Mouse (Mus musculus) heart, embryonic 15.5 days (tissue): Measurements from ENCODE around the gene S1pr4. TPM values are rescaled to one million over a fixed set of nuclear protein-coding genes. Genes with fewer than 3 reads are reported as not detected.
A peak's percentile ranks its signal among the peaks of the same experiment; 100 is the strongest.

ENCODE experiments used
- ATAC-seq: fragments of 200-750 bp; cut with Nextera tagmentation; replicated peaks from 2 replicates; pipeline ENCODE4 v1.8.0; 2017; ENCODE audit warnings: low read depth, moderate TSS enrichment; ENCODE audit not compliant: insufficient number of reproducible peaks, insufficient read depth, low FRiP score
- H3K27ac ChIP-seq: fragments of 300-500 bp; sonication (generic); 2 replicates; pipeline ENCODE4 v1.5.1; 2015; ENCODE audit warnings: mild to moderate bottlenecking, inconsistent platforms
- H3K27me3 ChIP-seq: fragments of 300-500 bp; sonication (generic); 2 replicates; pipeline ENCODE4 v1.6.1; 2015; ENCODE audit warnings: inconsistent platforms
- H3K36me3 ChIP-seq: fragments of 300-500 bp; sonication (generic); 2 replicates; pipeline ENCODE4 v1.6.1; 2015; ENCODE audit warnings: mild to moderate bottlenecking, inconsistent platforms
- H3K4me1 ChIP-seq: fragments of 300-500 bp; sonication (generic); replicated peaks from 2 replicates; pipeline ENCODE4 v1.6.1; 2015; ENCODE audit warnings: inconsistent platforms
- H3K4me2 ChIP-seq: fragments of 300-500 bp; sonication (generic); 2 replicates; pipeline ENCODE4 v1.6.1; 2015; ENCODE audit warnings: inconsistent platforms, mild to moderate bottlenecking, moderate library complexity
- H3K4me3 ChIP-seq: fragments of 300-500 bp; sonication (generic); 2 replicates; pipeline ENCODE4 v1.5.1; 2015; ENCODE audit warnings: mild to moderate bottlenecking, inconsistent platforms
- H3K9ac ChIP-seq: fragments of 300-500 bp; sonication (generic); 2 replicates; pipeline ENCODE4 v1.6.1; 2015; ENCODE audit warnings: mild to moderate bottlenecking, inconsistent platforms
- H3K9me3 ChIP-seq: fragments of 300-500 bp; sonication (generic); replicated peaks from 2 replicates; pipeline ENCODE4 v1.6.1; 2016; ENCODE audit warnings: inconsistent platforms
- WGBS: fragments of 180-500 bp; shearing (Covaris S2); methylation state at CpG from one replicate; pipeline ENCODE4 v1.1.7; 2015; ENCODE audit warnings: mixed read lengths; 5-methylcytosine and 5-hydroxymethylcytosine counted together
- polyA plus RNA-seq: library from polyadenylated mRNA; unstranded; fragments of >200 nt; fragmentation: Nextera tagmentation; extraction: Ambion mirVana; gene quantifications from 2 replicates; pipeline ENCODE4 v1.2.1, GENCODE M21; 2015

The S1pr4 gene
- polyA plus RNA-seq, 1 experiment from 2014 or later: 0.47 TPM

GRCm38 (mm10) chr10:81462415-81462804 is 37.5 kb downstream of the S1pr4 start:
- Histone ChIP-seq H3K4me3 (no peak overlapping the region), H3K9me3 (no peaks in the 10 kb centered on the region), H3K27me3 (peaks cover 97% of the 10 kb centered on the region), H3K4me1 (peaks cover 15% of the 10 kb centered on the region), H3K9ac (no peak overlapping the region), H3K36me3 (no peaks in the 10 kb centered on the region), H3K4me2 (no peak overlapping the region), H3K27ac (no peak overlapping the region)
- WGBS: 35% methylated on average over 7 of the region's 7 CpGs
- no peak for ATAC-seq

DNA sequence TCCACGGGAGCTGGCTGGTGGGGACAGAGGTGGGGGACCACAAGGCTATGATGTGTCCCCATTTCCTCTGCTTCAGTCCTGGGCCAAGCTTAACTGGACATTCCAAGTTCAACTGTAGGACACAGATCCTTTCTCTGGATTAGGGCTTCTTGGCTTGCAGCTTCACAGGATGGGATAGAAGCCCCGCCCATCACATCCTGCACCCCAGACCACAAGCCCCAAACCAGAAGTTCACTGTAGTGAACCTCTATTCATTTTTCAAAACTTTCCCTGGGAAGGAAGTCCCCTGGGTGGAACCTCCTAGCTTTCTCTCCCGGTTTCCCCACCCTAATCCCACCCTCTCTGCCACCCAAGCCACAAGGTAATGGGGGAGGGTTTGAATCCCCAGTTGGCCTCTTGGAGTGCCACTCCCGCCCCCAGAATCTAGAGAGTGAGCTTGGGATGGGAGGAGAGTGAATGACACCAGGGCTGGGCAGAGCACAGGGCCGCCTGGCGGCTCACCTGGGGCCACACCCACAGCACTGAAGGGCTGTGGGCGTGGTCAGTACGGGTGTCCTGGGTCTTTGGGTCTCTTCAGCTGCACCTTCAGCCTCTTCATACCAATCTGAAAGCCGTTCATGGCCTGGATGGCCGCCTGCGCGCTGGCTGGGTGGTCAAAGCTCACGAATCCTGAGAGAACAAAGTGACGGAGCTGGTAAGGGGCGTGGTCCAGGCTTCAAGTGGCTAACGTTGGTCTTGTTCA is 38.1 kb downstream of the S1pr4 start:
- H3K9ac ChIP-seq: no peak overlapping the region
- 5% methylated on average over 16 of the region's 16 CpGs for WGBS
- H3K4me1 ChIP-seq: peaks cover 15% of the 10 kb centered on the region
- no peak overlapping the region for H3K4me2 ChIP-seq
- no peak overlapping the region for H3K27ac ChIP-seq
- no peak overlapping the region for H3K4me3 ChIP-seq
- ATAC-seq: no peak
- peaks cover 97% of the 10 kb centered on the region for H3K27me3 ChIP-seq
- no peaks in the 10 kb centered on the region for H3K36me3 ChIP-seq
- no peaks in the 10 kb centered on the region for H3K9me3 ChIP-seq

- 41% methylated on average over 11 of the region's 11 CpGs for WGBS
- peaks cover 15% of the 10 kb centered on the region for H3K4me1 ChIP-seq
Observed at GRCm38 (mm10) chr10:81460951-81461350, 39.0 kb downstream of the S1pr4 start.

DNA sequence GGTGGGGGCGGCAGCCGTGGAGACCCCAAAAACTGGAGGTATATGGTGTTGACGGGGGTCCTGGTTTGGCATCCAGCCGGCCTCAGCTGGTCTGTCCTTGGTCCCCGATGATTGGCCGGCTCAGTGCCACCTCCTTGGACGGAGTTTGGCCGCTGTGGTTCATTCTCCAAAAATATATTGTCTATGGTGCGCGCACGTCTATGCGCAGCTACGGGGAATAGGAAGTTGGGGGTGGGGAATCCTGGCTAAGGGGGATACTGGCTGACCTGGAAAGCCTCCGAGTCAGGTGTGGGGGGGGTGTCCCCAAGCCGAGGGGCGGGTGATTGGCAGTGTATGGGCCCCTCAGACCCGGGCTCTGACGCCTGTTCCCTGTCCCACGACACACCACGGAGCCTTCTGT is 39.5 kb downstream of the S1pr4 start:
- no peak for ATAC-seq
- H3K4me2 ChIP-seq: peak overlapping the region; percentile 18; the same call in 1 of the 2 replicates
- peaks cover 15% of the 10 kb centered on the region for H3K4me1 ChIP-seq
- H3K27ac ChIP-seq: no peak overlapping the region
- 0 out of 2 replicates have a peak overlapping the region, but pooled peaks have one; percentile 4 for H3K4me3 ChIP-seq
- H3K27me3 ChIP-seq: peaks cover 97% of the 10 kb centered on the region
- H3K9me3 ChIP-seq: no peaks in the 10 kb centered on the region
- H3K9ac ChIP-seq: no peak overlapping the region
- WGBS: 20% methylated on average over 20 of the region's 20 CpGs
- no peaks in the 10 kb centered on the region for H3K36me3 ChIP-seq

More at GRCm38 (mm10) chr10:81460951-81461350, 39.0 kb downstream of the S1pr4 start:
- H3K27me3 ChIP-seq: peaks cover 97% of the 10 kb centered on the region
- no peak overlapping the region for H3K4me2 ChIP-seq
- no peak overlapping the region for H3K9ac ChIP-seq
- no peak overlapping the region for H3K27ac ChIP-seq
- no peak for ATAC-seq
- H3K9me3 ChIP-seq: no peaks in the 10 kb centered on the region
- H3K4me3 ChIP-seq: 0 out of 2 replicates have a peak overlapping the region, but pooled peaks have one; percentile 4
- no peaks in the 10 kb centered on the region for H3K36me3 ChIP-seq

DNA sequence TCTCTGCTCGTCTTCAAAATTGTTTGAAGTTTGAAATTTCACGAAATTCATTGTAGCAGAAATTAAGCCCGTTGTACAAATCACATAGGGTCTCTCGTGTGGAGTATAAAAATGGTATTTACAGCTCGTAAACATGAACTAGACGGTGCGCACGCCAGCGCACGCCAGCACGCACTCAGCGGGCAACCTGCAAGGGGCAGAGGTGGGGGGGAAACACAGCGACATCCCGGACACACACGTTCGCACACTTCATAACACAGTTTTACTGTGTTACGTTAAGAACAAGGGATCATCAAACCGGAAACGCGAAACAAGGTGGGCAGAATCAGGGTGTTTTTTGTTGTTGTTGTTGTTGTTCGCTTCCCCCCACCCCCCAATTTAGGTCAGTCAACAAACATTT is 40.5 kb downstream of the S1pr4 start:
- ATAC-seq: no peak
- no peak overlapping the region for H3K4me3 ChIP-seq
- no peaks in the 10 kb centered on the region for H3K36me3 ChIP-seq
- H3K4me2 ChIP-seq: no peak overlapping the region
- 69% methylated on average over 21 of the region's 21 CpGs for WGBS
- H3K27me3 ChIP-seq: peaks cover 97% of the 10 kb centered on the region
- H3K9ac ChIP-seq: no peak overlapping the region
- no peaks in the 10 kb centered on the region for H3K9me3 ChIP-seq
- peaks cover 13% of the 10 kb centered on the region for H3K4me1 ChIP-seq
- H3K27ac ChIP-seq: no peak overlapping the region

DNA sequence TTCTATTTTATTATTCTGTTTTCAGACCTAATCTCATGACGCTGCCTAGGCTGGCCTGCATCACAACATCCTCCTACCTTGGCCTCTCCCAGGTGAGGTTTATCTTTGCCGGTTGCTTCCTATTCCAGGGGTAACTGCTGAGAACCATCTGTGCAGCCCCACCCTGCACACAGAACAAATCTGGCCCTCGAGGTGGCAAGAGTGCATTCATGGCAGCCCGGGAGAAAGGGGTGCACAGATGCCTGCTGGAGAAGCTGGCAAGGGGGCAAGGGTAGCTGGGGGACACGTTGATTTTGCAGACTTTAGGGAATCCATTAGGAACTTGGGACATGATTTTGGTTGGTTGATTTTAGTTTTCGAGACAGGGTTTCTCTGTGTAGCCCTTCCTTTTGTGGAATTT is 41.7 kb downstream of the S1pr4 start:
- H3K4me2 ChIP-seq: no peak overlapping the region
- 75% methylated on average over 6 of the region's 6 CpGs for whole genome bisulfite sequencing
- peaks cover 97% of the 10 kb centered on the region for H3K27me3 ChIP-seq
- ATAC-seq: no peak
- H3K9ac ChIP-seq: no peak overlapping the region
- H3K4me3 ChIP-seq: no peak overlapping the region
- H3K27ac ChIP-seq: no peak overlapping the region
- H3K36me3 ChIP-seq: no peaks in the 10 kb centered on the region
- H3K9me3 ChIP-seq: no peaks in the 10 kb centered on the region
- peaks cover 9% of the 10 kb centered on the region for H3K4me1 ChIP-seq

DNA sequence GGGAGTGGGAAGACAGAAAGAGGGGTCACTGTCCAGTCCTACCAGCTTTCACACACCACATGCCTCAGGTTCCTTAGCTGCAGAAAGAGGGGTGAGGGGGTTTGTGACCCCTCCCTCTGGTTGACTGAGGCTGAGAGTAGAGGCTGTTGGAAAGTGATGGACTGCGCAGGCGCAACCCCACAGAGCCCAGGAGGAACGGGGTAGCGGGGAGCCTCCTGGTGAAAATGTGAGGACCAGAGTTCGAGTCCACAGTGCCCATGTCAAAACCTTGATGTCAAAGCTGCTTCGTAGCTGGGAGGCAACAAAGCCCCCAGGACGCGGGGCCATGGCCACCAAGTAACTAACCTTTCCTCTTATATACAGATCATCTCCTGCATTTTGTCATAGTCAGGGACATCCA is 42.3 kb downstream of the S1pr4 start:
- Histone ChIP-seq H3K4me3 (no peak overlapping the region), H3K27me3 (peaks cover 97% of the 10 kb centered on the region), H3K36me3 (no peaks in the 10 kb centered on the region), H3K4me2 (no peak overlapping the region), H3K9ac (no peak overlapping the region), H3K27ac (no peak overlapping the region), H3K9me3 (no peaks in the 10 kb centered on the region), H3K4me1 (peaks cover 14% of the 10 kb centered on the region)
- ATAC-seq: no peak
- WGBS: 82% methylated on average over 8 of the region's 8 CpGs

GRCm38 (mm10) chr10:81456983-81457563 is 42.9 kb downstream of the S1pr4 start:
- peaks cover 19% of the 10 kb centered on the region for H3K4me1 ChIP-seq
- no peaks in the 10 kb centered on the region for H3K9me3 ChIP-seq
- WGBS: 34% methylated on average over 12 of the region's 12 CpGs
- H3K4me2 ChIP-seq: no peak overlapping the region
- no peak overlapping the region for H3K27ac ChIP-seq
- ATAC-seq: no peak
- no peak overlapping the region for H3K9ac ChIP-seq
- H3K4me3 ChIP-seq: no peak overlapping the region
- peaks cover 97% of the 10 kb centered on the region for H3K27me3 ChIP-seq
- no peaks in the 10 kb centered on the region for H3K36me3 ChIP-seq

DNA sequence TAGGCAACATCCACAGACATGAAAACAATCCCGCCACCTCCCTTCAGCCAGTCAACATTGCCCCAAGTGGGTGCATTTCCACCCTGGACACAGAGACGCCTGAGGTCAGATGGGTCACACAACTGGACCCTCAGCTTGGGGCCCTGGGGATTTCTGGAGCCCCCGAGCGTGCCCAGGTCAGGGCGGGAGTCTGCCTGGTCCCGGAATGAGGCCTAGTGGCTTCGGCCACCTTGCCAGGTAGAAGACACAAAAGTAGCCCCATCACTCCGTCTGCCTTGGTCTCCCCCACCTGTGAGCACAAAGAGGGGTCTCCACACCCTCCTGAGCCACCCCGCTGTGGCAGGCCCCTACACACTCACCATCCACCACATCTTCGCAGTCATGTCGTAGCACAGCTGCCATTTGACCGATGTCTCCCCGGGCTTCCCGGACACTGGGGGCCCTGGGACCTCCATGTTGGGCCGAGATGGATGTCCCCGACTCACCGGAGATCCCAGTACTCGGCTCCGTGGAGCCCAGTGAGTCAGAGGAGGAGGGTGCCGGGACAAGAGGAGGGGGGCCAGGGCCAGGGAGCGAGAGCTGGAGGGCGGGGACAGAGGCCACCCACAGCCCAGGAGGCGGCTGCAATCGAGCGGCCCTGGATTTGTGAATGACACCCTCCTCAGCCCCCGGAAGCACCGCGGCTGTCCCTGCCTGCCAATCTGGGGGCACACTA is 44.6 kb downstream of the S1pr4 start, which contains the start of gene Nfic:
Gene Nfic, minus strand, starts transcription at position 455 of the 715 bp plus-strand sequence.
- Histone ChIP-seq H3K4me2 (no peak within 1 kb of the TSS), H3K4me3 (no peak within 1 kb of the TSS), H3K4me1 (peaks cover 13% of the 10 kb centered on the region), H3K9me3 (no peaks in the 10 kb centered on the region), H3K9ac (no peak within 1 kb of the TSS), H3K36me3 (no peaks in the 10 kb centered on the region), H3K27ac (no peak within 1 kb of the TSS), H3K27me3 (peaks cover 97% of the 10 kb centered on the region)
- 54% methylated on average over 28 of the region's 28 CpGs for WGBS
- no peak for ATAC-seq

- no peaks in the 10 kb centered on the region for H3K36me3 ChIP-seq
- H3K9me3 ChIP-seq: no peaks in the 10 kb centered on the region
- WGBS: 70% methylated on average over 2 of the region's 2 CpGs
- H3K9ac ChIP-seq: no peak overlapping the region
- H3K27me3 ChIP-seq: peaks cover 88% of the 10 kb centered on the region
- no peak overlapping the region for H3K4me2 ChIP-seq
- H3K4me3 ChIP-seq: no peak overlapping the region
- peaks cover 11% of the 10 kb centered on the region for H3K4me1 ChIP-seq
- no peak for ATAC-seq
- H3K27ac ChIP-seq: no peak overlapping the region
Observed at GRCm38 (mm10) chr10:81454106-81454505, 45.8 kb downstream of the S1pr4 start.

- H3K9ac ChIP-seq: no peak overlapping the region
- H3K4me1 ChIP-seq: peaks cover 11% of the 10 kb centered on the region
- H3K4me2 ChIP-seq: 0 out of 2 replicates have a peak overlapping the region, but pooled peaks have one; percentile 1
- H3K9me3 ChIP-seq: no peaks in the 10 kb centered on the region
- WGBS: 7% methylated on average over 14 of the region's 14 CpGs
- peak overlapping the region; percentile 8; the same call in 1 of the 2 replicates for H3K4me3 ChIP-seq
- no peaks in the 10 kb centered on the region for H3K36me3 ChIP-seq
- no peak overlapping the region for H3K27ac ChIP-seq
- peaks cover 83% of the 10 kb centered on the region for H3K27me3 ChIP-seq
- ATAC-seq: no peak
Observed at GRCm38 (mm10) chr10:81452947-81453288, 47.0 kb downstream of the S1pr4 start.
